Mouse (Mus musculus) lung, postnatal 0 days (tissue): ENCODE data around the gene Slc6a19.

Experiments used
- CTCF ChIP-seq: IDR thresholded peaks from 2 replicates; pipeline ENCODE4 v1.5.1; 2016; ENCODE audit warnings: antibody characterized with exemption, mild to moderate bottlenecking
- EP300 ChIP-seq: IDR thresholded peaks from 2 replicates; pipeline ENCODE4 v1.6.1; 2016; ENCODE audit warnings: antibody characterized with exemption, mild to moderate bottlenecking, control low read depth

DNA sequence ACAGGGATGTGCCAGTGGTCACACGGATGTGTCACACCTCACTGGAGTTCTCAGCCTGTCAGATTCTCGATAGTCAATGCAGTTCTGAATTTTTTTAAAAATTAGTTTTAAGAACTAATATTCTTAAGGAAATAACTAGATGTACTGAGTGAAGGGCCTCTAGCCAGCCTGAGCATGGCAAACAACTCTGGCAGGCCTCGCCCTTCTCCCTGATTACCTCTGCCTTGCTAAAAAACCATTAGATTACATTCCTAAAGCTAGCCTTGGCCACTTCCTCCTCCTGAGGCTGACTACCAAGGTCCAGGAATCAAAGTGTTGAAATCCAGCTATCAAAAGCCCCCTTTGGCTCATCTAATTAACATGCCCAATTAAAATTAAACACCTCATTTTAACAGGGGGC, 46.6 kb upstream of the Slc6a19 start:
- TF ChIP-seq CTCF (no peak), EP300 (no peak)
